ENCODE assay signal across 8 mouse cellular contexts in the genomic region with DNA sequence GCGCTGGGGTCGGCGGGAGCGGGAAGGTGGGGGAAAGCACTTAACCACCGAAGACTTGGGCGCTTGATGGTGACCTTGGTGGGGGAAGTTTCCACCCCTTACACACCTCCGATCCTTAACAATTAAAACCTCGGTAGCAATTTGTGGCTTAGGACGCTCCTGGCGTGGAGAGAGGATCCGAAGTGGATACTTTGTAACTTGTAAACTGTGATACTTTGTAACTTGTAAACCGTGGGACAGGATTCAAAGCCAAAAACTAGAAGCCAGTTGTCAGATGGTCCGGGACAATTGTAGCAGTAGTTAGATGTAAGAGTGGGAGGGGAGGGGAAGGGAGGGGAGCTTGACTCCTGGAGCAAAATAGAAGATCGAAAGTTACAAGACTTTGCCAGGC. TPM values are rescaled to one million over a fixed set of nuclear protein-coding genes. Genes with fewer than 3 reads are reported as not detected.
A peak's percentile ranks its signal among the peaks of the same experiment; 100 is the strongest.
DNase-seq lines count a peak whose midpoint lies in the region; ATAC-seq and TF ChIP-seq lines count a peak whose summit lies in the region.

No protein-coding gene starts in this region.

- peak overlapping the region; percentile 94 for H3K4me3 ChIP-seq in lung, adult 2 months (replicated peaks; ENCODE audit: extremely low read depth, low read depth, low read length)
- peak overlapping the region; percentile 77 for H3K4me3 ChIP-seq in cortical plate, adult 2 months (ENCODE audit: insufficient read depth, low read length)
- H3K4me3 ChIP-seq in hindbrain, postnatal 0 days (ENCODE audit: low read length): peak overlapping the region; percentile 75

- peaks cover 17% of the 10 kb centered on the region for H3K36me3 ChIP-seq in hindbrain, postnatal 0 days (ENCODE audit: insufficient read depth, low read length)

- DNase-seq in lung, adult 2 months: no peak
- DNase-seq in lung, postnatal 36 days: no peak
- no peak for DNase-seq in hindbrain, postnatal 0 days (ENCODE audit: low spot score)
- peak; percentile 52 for DNase-seq in naive thymus-derived CD4-positive, alpha-beta T cell, adult 2 months (ENCODE audit: low read depth)
- no peak for DNase-seq in yolk sac, embryonic 10.5 days (ENCODE audit: low spot score)
- DNase-seq in embryo, embryonic 9.5 days (ENCODE audit: extremely low spot score): no peak

- no peak for ATAC-seq in hindbrain, postnatal 0 days
- ATAC-seq in granulocyte monocyte progenitor cell, adult 5-6 weeks (replicated peaks; ENCODE audit: poor library complexity, severe bottlenecking): no peak

- WGBS in lung, adult 2 months: 1% methylated on average over 14 of the region's 14 CpGs
- 7% methylated on average over 14 of the region's 14 CpGs for WGBS in hindbrain, postnatal 0 days

- H3K27ac ChIP-seq in cortical plate, adult 2 months (ENCODE audit: insufficient read depth, low read length): no peak overlapping the region
- peak overlapping the region; percentile 92 for H3K27ac ChIP-seq in hindbrain, postnatal 0 days

- no peak for TF ChIP-seq CTCF in lung, adult 2 months (IDR thresholded peaks at IDR 0.05; ENCODE audit: insufficient read depth, low read length)
- TF ChIP-seq CTCF in cortical plate, adult 2 months (IDR thresholded peaks at IDR 0.05; ENCODE audit: extremely low read depth, insufficient read depth, low read length): no peak
- TF ChIP-seq CTCF in hindbrain, postnatal 0 days (IDR thresholded peaks at IDR 0.05; ENCODE audit: low read depth): no peak

- peak overlapping the region; percentile 73 for H3K4me2 ChIP-seq in hindbrain, postnatal 0 days (ENCODE audit: low read depth, low read length)

- peak overlapping the region; percentile 73 for H3K9ac ChIP-seq in hindbrain, postnatal 0 days (replicated peaks; ENCODE audit: low read length)

- no peaks in the 10 kb centered on the region for H3K9me3 ChIP-seq in hindbrain, postnatal 0 days (ENCODE audit: low read length)

- TF ChIP-seq POLR2A in lung, adult 2 months (IDR thresholded peaks at IDR 0.05; ENCODE audit: borderline replicate concordance, extremely low read depth, low read depth, low read length): no peak
- TF ChIP-seq POLR2A in cortical plate, adult 2 months (IDR thresholded peaks at IDR 0.05; ENCODE audit: extremely low read depth, insufficient read depth, low read length): no peak

- H3K27me3 ChIP-seq in hindbrain, postnatal 0 days (ENCODE audit: insufficient read depth, low read length): no peaks in the 10 kb centered on the region

- H3K4me1 ChIP-seq in lung, adult 2 months (ENCODE audit: control insufficient read depth, insufficient read depth, low read length): peaks cover 6% of the 10 kb centered on the region
- H3K4me1 ChIP-seq in cortical plate, adult 2 months (ENCODE audit: control insufficient read depth, insufficient read depth, low read length): peaks cover 7% of the 10 kb centered on the region; the same call in 1 of the 2 replicates
- H3K4me1 ChIP-seq in hindbrain, postnatal 0 days (ENCODE audit: insufficient read depth, low read length): peaks cover 11% of the 10 kb centered on the region

RNA-seq across cellular contexts. Expression of a gene that starts 0.6 kb away (rescaled TPM):
- polyA plus RNA-seq in lung, adult 2 months (2012; rRNA removed): 59.4 and 75.6 TPM in 2 replicates
- 114 and 116 TPM in 2 replicates for polyA plus RNA-seq in cortical plate, adult 2 months (2012; rRNA removed)
- total RNA-seq in hindbrain, postnatal 0 days (2014; rRNA removed): 92.0 and 97.8 TPM in 2 replicates
- 93.4 and 94.4 TPM in 2 replicates for polyA plus RNA-seq in hindbrain, postnatal 0 days (2015; fragmentation: Nextera tagmentation; extraction: Ambion mirVana)
- total RNA-seq in granulocyte monocyte progenitor cell, adult 5-6 weeks (2014; fragmentation: Nextera tagmentation): 78.5 and 89.4 TPM in 2 replicates
- total RNA-seq in granulocyte monocyte progenitor cell, adult 5-6 weeks (2017): 62.7 and 75.5 TPM in 2 replicates

RNA-seq across cellular contexts. Expression of a gene that starts 9.6 kb away (rescaled TPM):
- 1,012 and 1,202 TPM in 2 replicates for polyA plus RNA-seq in lung, adult 2 months (2012; rRNA removed)
- 258 and 294 TPM in 2 replicates for polyA plus RNA-seq in cortical plate, adult 2 months (2012; rRNA removed)
- 224 and 226 TPM in 2 replicates for total RNA-seq in hindbrain, postnatal 0 days (2014; rRNA removed)
- polyA plus RNA-seq in hindbrain, postnatal 0 days (2015; fragmentation: Nextera tagmentation; extraction: Ambion mirVana): 426 and 460 TPM in 2 replicates
- total RNA-seq in granulocyte monocyte progenitor cell, adult 5-6 weeks (2014; fragmentation: Nextera tagmentation): 2,602 and 2,684 TPM in 2 replicates
- total RNA-seq in granulocyte monocyte progenitor cell, adult 5-6 weeks (2017): 1,938 and 2,180 TPM in 2 replicates

RNA-seq across cellular contexts. Expression of a gene that starts 42.3 kb away (rescaled TPM):
- 64.1 and 75.8 TPM in 2 replicates for polyA plus RNA-seq in lung, adult 2 months (2012; rRNA removed)
- polyA plus RNA-seq in cortical plate, adult 2 months (2012; rRNA removed): 53.0 and 55.6 TPM in 2 replicates
- total RNA-seq in hindbrain, postnatal 0 days (2014; rRNA removed): 65.2 and 66.5 TPM in 2 replicates
- polyA plus RNA-seq in hindbrain, postnatal 0 days (2015; fragmentation: Nextera tagmentation; extraction: Ambion mirVana): 79.4 and 80.3 TPM in 2 replicates
- total RNA-seq in granulocyte monocyte progenitor cell, adult 5-6 weeks (2014; fragmentation: Nextera tagmentation): 13.7 and 16.6 TPM in 2 replicates
- total RNA-seq in granulocyte monocyte progenitor cell, adult 5-6 weeks (2017): 4.1 and 6.7 TPM in 2 replicates

RNA-seq across cellular contexts. Expression of a gene that starts 42.4 kb away (rescaled TPM):
- 167 and 313 TPM in 2 replicates for polyA plus RNA-seq in lung, adult 2 months (2012; rRNA removed)
- polyA plus RNA-seq in cortical plate, adult 2 months (2012; rRNA removed): 167 and 176 TPM in 2 replicates
- total RNA-seq in hindbrain, postnatal 0 days (2014; rRNA removed): 105 and 106 TPM in 2 replicates
- 268 and 276 TPM in 2 replicates for polyA plus RNA-seq in hindbrain, postnatal 0 days (2015; fragmentation: Nextera tagmentation; extraction: Ambion mirVana)
- 256 and 296 TPM in 2 replicates for total RNA-seq in granulocyte monocyte progenitor cell, adult 5-6 weeks (2014; fragmentation: Nextera tagmentation)
- total RNA-seq in granulocyte monocyte progenitor cell, adult 5-6 weeks (2017): 242 and 247 TPM in 2 replicates

RNA-seq across cellular contexts. Expression of a gene that starts 44.3 kb away (rescaled TPM):
- polyA plus RNA-seq in lung, adult 2 months (2012; rRNA removed): 0.58 and 0.66 TPM in 2 replicates
- polyA plus RNA-seq in cortical plate, adult 2 months (2012; rRNA removed): 1.1 TPM in 2 replicates
- total RNA-seq in hindbrain, postnatal 0 days (2014; rRNA removed): 0.43 and 2.8 TPM in 2 replicates
- 0.61 and 0.81 TPM in 2 replicates for polyA plus RNA-seq in hindbrain, postnatal 0 days (2015; fragmentation: Nextera tagmentation; extraction: Ambion mirVana)
- 1.6 TPM in 1 of 2 replicates, not detected in the other for total RNA-seq in granulocyte monocyte progenitor cell, adult 5-6 weeks (2014; fragmentation: Nextera tagmentation)
- 0.43 TPM in 1 of 2 replicates, not detected in the other for total RNA-seq in granulocyte monocyte progenitor cell, adult 5-6 weeks (2017)
